Mouse (Mus musculus): ENCODE measurements around the gene Il11. TPM values are rescaled to one million over a fixed set of nuclear protein-coding genes. Genes with fewer than 3 reads are reported as not detected.

Gene Il11
- total RNA-seq, 4 experiments from 2014 or later = not detected

- DNase-seq (ENCODE audit: low spot score in 2 of 2) = peak; percentile 20 to 46
Observed at GRCm38 (mm10) chr7:4788499-4789435, 6.1 kb upstream of the Il11 start.

DNA sequence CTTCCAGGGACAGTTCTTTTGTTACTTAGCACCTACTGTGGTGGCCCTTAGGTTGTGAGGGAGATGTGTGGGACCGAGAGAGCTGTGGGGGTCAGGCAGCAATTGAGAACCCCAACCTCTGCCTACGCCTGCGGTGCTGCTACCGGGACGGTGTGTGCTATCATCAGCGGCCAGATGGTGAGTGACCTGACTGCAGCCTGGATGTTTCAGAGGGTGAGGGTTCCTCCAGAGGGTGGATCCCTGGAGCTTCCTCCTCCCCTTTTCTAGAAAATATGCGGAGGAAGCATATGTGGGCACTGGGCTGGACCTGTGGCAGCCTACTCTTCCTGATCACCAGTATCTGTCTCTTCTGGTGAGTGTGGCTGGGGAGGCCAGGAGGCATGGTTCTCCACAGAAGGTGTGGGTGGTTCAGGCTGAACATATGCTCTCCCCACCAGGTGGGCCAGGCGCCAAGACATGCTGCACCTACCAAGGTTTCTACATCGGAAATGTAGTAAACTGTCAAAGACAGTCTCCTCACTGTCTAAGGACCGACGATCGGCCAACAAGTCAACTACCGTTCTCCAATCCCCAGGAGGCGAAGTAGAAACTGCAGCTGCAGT, 1.1 kb upstream of the Il11 start:
- no peak for DNase-seq (ENCODE audit: low spot score in 2 of 2)

- no peak for DNase-seq (ENCODE audit: low spot score in 2 of 2)
Observed at GRCm38 (mm10) chr7:4782130-4782529, 529 bp downstream of the Il11 start.

- no peak for DNase-seq (ENCODE audit: low spot score in 2 of 2)
Observed at GRCm38 (mm10) chr7:4779921-4780320, 2.7 kb downstream of the Il11 start.

GRCm38 (mm10) chr7:4777851-4778637, 4.6 kb downstream of the Il11 start:
- no peak for DNase-seq (ENCODE audit: low spot score in 2 of 2)

DNA sequence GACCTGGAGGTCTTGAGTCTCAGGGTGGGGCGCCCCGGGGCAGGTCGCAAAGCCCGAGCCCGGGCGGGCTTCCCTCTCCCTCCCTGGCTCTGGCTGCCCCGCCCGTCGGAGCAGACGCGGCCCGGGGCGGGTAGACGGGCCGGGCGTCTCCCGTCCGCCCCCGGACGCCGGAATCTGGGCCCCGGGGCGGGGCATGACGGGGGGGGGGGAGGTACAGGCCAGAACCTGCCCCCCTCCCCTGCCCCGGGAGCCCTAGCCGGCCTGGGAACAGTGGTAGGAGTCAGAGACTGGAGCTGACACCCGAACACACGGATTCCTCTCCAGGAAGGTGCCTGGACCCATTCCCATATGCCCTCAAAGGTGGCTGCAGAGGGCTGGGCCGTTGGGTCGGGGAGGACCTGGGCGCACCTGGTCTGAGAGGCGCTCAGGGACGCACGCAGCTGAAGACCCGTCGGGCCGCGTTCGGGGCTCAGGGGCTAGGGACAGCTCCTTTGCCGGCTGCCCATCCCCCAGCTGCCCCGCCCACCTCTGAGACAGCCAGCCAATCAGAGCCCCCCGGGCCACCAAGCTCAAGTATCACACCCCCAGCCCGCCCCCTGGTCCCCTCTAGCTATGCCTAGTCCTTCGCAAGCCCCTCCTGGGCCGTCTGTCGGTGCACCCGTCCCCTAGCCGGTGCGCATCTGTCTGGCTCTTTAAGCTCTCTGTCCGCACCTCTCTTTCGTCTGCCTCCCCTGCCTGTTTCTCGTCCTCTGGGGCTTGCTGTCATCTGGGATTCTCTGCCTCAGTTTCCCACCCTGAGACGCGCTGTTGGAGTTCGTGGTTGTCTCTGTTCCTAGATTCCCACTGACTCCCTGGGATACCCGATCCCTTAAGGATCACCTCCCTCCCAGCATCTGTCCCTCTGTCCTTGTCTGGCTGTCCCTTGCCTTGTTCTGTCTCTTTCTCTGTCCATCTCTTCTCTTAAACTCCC, 5.5 kb downstream of the Il11 start:
- peak in 1 of 2 experiments; percentile 44 for DNase-seq (ENCODE audit: low spot score in 2 of 2)

DNA sequence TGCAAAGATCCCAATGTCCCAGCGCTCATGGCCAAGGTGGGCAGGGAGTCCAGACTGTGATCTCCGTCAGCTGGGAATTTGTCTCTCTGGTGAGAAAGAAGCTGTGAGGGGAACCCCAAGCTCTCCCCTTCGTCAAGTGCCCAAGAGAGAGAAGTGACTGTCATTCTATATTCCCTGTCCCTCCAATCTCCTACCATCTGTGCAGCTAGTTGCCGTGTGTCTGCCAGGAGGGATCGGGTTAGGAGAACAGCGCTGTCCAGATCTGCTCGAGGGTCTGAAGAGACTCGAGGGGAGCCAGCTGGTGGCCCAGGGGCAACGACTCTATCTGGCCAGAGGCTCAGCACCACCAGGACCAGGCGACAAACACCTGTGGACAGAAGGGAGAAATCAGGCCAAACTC, 6.5 kb downstream of the Il11 start:
- DNase-seq (ENCODE audit: low spot score in 2 of 2) = no peak

GRCm38 (mm10) chr7:4771202-4771601, 11.5 kb downstream of the Il11 start, which contains the start of gene Fam71e2:
Gene Fam71e2, minus strand, starts transcription at chr7:4771302.
- no peak for DNase-seq (ENCODE audit: low spot score in 2 of 2)

DNA sequence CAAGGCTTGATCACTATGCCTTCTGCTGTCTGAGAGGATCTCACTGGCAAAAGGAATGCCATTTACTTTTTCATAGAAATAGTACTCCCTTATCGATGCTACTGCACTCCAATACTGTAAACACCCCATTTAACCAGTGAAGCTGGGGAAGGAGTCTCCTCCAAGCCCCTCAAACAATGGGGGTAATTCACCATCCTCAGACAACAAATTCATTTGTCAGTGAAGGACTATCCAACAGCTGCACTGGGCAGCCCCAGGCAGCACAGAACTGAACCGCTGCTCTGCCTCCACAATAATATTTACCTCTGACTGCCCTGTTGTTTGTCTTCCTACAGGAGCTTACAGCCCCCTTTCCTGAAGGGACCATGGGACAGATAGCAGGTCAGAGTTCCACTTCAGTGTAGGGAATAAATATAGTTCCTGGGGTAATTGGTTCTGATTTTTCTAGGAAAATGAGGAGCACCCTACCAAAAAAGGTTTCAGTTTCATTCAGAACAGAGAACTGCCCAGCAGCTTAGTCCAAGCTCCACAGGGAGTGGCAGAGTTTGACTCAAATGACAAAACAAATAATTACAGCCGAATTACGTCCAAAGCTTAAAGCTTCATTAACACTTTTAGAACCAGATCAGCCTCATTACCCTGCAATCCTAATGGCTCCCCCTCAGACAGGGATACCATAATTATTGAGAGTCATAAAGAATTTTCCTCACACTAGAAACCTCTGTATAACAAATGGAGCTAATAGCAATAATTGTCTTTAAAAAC, 17.5 kb downstream of the Il11 start:
- DNase-seq (ENCODE audit: low spot score in 2 of 2) = no peak

GRCm38 (mm10) chr7:4759670-4760069, 23.0 kb downstream of the Il11 start:
- DNase-seq (ENCODE audit: low spot score in 2 of 2) = no peak

GRCm38 (mm10) chr7:4752821-4753570, 29.7 kb downstream of the Il11 start, which contains the start of gene Cox6b2:
Gene Cox6b2, minus strand, starts transcription at chr7:4753094.
- DNase-seq (ENCODE audit: low spot score in 2 of 2) = peak in 1 of 2 experiments; percentile 52

DNA sequence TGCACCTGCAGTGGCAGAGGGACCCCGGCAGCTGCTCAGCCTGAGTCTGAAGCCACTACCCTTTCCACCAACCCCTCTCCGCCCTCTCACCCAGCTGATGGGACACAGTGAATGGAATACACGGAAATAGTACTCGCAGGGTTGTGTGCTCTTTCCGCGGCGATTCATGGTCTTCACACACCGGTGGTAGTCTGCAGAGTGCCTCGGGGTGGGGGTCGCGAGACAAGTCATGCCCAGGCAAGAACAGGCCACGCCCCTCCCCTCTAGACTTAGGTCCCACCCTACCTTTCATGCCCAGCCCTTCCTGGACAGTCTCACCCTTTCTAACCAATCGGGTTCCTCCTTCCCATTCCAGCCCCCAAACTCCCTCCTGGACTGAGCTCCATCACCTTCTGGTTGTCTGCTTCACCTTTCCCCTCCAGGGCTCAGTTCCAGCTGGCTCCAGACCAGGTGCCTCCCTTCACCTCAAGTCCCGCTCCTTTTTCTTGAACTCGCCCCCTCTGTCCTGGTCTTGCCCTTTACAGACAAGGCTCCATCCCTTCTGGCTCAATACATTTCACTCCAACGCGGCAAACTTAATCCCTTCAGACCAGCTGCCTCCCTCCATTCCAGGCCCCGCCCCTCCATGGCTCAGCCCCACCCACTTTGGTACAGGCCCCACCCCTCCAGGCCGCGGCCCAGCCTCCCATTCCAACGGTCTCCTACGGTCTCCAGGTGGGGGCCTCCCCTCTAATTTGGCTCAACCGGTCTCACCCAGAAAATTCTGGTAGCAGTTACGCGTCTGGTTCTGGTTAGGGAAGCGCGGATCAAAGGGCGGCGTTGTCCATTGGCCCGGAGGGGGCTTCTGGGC, 30.5 kb downstream of the Il11 start:
- DNase-seq (ENCODE audit: low spot score in 2 of 2) = no peak

- DNase-seq (ENCODE audit: low spot score in 2 of 2) = no peak
Observed at GRCm38 (mm10) chr7:4749169-4749568, 33.5 kb downstream of the Il11 start.

GRCm38 (mm10) chr7:4748321-4748720, 34.3 kb downstream of the Il11 start:
- no peak for DNase-seq (ENCODE audit: low spot score in 2 of 2)

- no peak for DNase-seq (ENCODE audit: low spot score in 2 of 2)
Observed at GRCm38 (mm10) chr7:4747156-4747899, 35.3 kb downstream of the Il11 start.

GRCm38 (mm10) chr7:4746326-4746980, 36.2 kb downstream of the Il11 start:
- DNase-seq (ENCODE audit: low spot score in 2 of 2) = no peak

DNA sequence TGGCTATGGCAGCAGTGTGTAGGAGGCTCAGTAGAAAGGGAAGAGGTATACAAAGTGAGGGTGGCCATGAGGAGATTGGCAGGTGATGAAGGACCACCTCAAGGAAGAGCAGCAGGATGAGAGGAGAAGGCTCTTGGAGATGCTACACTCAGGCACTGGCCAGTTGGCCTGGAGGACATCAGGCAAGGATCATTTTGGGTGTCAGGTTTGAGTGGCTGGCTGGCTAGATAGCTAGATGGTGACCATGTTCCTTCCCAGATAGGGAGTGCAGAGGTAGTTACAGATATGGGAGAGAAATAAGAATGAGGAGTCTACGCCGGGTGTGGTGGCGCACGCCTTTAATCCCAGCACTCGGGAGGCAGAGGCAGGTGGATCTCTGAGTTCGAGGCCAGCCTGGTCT, 37.8 kb downstream of the Il11 start:
- DNase-seq (ENCODE audit: low spot score in 2 of 2) = no peak

All from gastrocnemius, adult 8-10 months (tissue).